Comparison of ENCODE assay signal across 8 mouse cellular contexts in genomic region chr3:145117637-145118036, GRCm38 (mm10). TPM values are rescaled to one million over a fixed set of nuclear protein-coding genes. Genes with fewer than 3 reads are reported as not detected.
DNase-seq lines count a peak whose midpoint lies in the region; ATAC-seq and TF ChIP-seq lines count a peak whose summit lies in the region.

No protein-coding gene starts in this region.

- H3K9ac ChIP-seq in kidney, embryonic 16.5 days (replicated peaks; ENCODE audit: low read length): peak overlapping the region; percentile 74
- H3K9ac ChIP-seq in embryonic facial prominence, embryonic 12.5 days: peak overlapping the region; percentile 42
- peak overlapping the region; percentile 82 for H3K9ac ChIP-seq in hindbrain, postnatal 0 days (replicated peaks; ENCODE audit: low read length)
- peak overlapping the region; percentile 94 for H3K9ac ChIP-seq in midbrain, embryonic 16.5 days (ENCODE audit: low read depth, low read length)

- no peaks in the 10 kb centered on the region for H3K9me3 ChIP-seq in kidney, embryonic 16.5 days (ENCODE audit: low read length)
- H3K9me3 ChIP-seq in embryonic facial prominence, embryonic 12.5 days: no peaks in the 10 kb centered on the region
- H3K9me3 ChIP-seq in hindbrain, postnatal 0 days (ENCODE audit: low read length): no peaks in the 10 kb centered on the region
- no peaks in the 10 kb centered on the region for H3K9me3 ChIP-seq in midbrain, embryonic 16.5 days (replicated peaks; ENCODE audit: control insufficient read depth, low read length, poor library complexity, severe bottlenecking)

- H3K36me3 ChIP-seq in kidney, embryonic 16.5 days (ENCODE audit: insufficient read depth, low read length): no peaks in the 10 kb centered on the region
- no peaks in the 10 kb centered on the region for H3K36me3 ChIP-seq in kidney, adult 2 months (ENCODE audit: control insufficient read depth, insufficient read depth, low read length)
- no peaks in the 10 kb centered on the region for H3K36me3 ChIP-seq in embryonic facial prominence, embryonic 12.5 days
- H3K36me3 ChIP-seq in hindbrain, postnatal 0 days (ENCODE audit: insufficient read depth, low read length): no peaks in the 10 kb centered on the region
- no peaks in the 10 kb centered on the region for H3K36me3 ChIP-seq in midbrain, embryonic 16.5 days (ENCODE audit: control insufficient read depth, insufficient read depth, low read length)

- no peak for TF ChIP-seq POLR2A in kidney, adult 2 months (IDR thresholded peaks at IDR 0.05; ENCODE audit: low read depth, low read length)

- peak overlapping the region; percentile 75 for H3K4me3 ChIP-seq in kidney, embryonic 16.5 days (ENCODE audit: low read length)
- no peak overlapping the region for H3K4me3 ChIP-seq in kidney, adult 2 months (ENCODE audit: insufficient read depth, low read depth, low read length)
- peak overlapping the region; percentile 70 for H3K4me3 ChIP-seq in embryonic facial prominence, embryonic 12.5 days
- H3K4me3 ChIP-seq in hindbrain, postnatal 0 days (ENCODE audit: low read length): peak overlapping the region; percentile 70
- H3K4me3 ChIP-seq in midbrain, embryonic 16.5 days (ENCODE audit: low read depth, low read length): peak overlapping the region; percentile 85

- peak overlapping the region; percentile 99 for H3K27ac ChIP-seq in kidney, embryonic 16.5 days (ENCODE audit: low read length)
- H3K27ac ChIP-seq in kidney, adult 2 months (ENCODE audit: insufficient read depth, low read depth, low read length): no peak overlapping the region
- peak overlapping the region; percentile 97 for H3K27ac ChIP-seq in embryonic facial prominence, embryonic 12.5 days
- H3K27ac ChIP-seq in hindbrain, postnatal 0 days: peak overlapping the region; percentile 99
- peak overlapping the region; percentile 100 for H3K27ac ChIP-seq in midbrain, embryonic 16.5 days (ENCODE audit: low read length)

- DNase-seq in kidney, adult 2 months: no peak
- DNase-seq in hindbrain, postnatal 0 days (ENCODE audit: low spot score): no peak
- DNase-seq in spleen, adult 12 weeks (ENCODE audit: low spot score): no peak
- DNase-seq in adrenal gland, postnatal 14 days: no peak
- no peak for DNase-seq in spleen, adult 18-20 months

- no peak for TF ChIP-seq CTCF in kidney, adult 2 months (conservative IDR thresholded peaks at IDR 0.05; ENCODE audit: insufficient read depth, insufficient read length, low read depth, low read length)
- no peak for TF ChIP-seq CTCF in hindbrain, postnatal 0 days (IDR thresholded peaks at IDR 0.05; ENCODE audit: low read depth)

- H3K4me2 ChIP-seq in kidney, embryonic 16.5 days (replicated peaks; ENCODE audit: low read depth, low read length): peak overlapping the region; percentile 64
- peak overlapping the region; percentile 63 for H3K4me2 ChIP-seq in embryonic facial prominence, embryonic 12.5 days (replicated peaks)
- H3K4me2 ChIP-seq in hindbrain, postnatal 0 days (ENCODE audit: low read depth, low read length): peak overlapping the region; percentile 80
- peak overlapping the region; percentile 84 for H3K4me2 ChIP-seq in midbrain, embryonic 16.5 days (ENCODE audit: low read length)

- peaks cover 10% of the 10 kb centered on the region for H3K4me1 ChIP-seq in kidney, embryonic 16.5 days (ENCODE audit: insufficient read depth, low read length)
- H3K4me1 ChIP-seq in kidney, adult 2 months (ENCODE audit: control insufficient read depth, insufficient read depth, low read length): peaks cover 8% of the 10 kb centered on the region; the same call in 1 of the 2 replicates
- peaks cover 5% of the 10 kb centered on the region; the same call in 1 of the 2 replicates for H3K4me1 ChIP-seq in embryonic facial prominence, embryonic 12.5 days
- H3K4me1 ChIP-seq in hindbrain, postnatal 0 days (ENCODE audit: insufficient read depth, low read length): 0 out of 2 replicates have a peak, but pooled peaks cover 7% of the 10 kb centered on the region
- H3K4me1 ChIP-seq in midbrain, embryonic 16.5 days (ENCODE audit: control insufficient read depth, insufficient read depth, low read length): peaks cover 12% of the 10 kb centered on the region

- no peaks in the 10 kb centered on the region for H3K27me3 ChIP-seq in kidney, embryonic 16.5 days (ENCODE audit: insufficient read depth, low read length)
- no peaks in the 10 kb centered on the region for H3K27me3 ChIP-seq in kidney, adult 2 months (replicated peaks; ENCODE audit: control insufficient read depth, insufficient read depth, low read length)
- no peaks in the 10 kb centered on the region for H3K27me3 ChIP-seq in embryonic facial prominence, embryonic 12.5 days
- no peaks in the 10 kb centered on the region for H3K27me3 ChIP-seq in hindbrain, postnatal 0 days (ENCODE audit: insufficient read depth, low read length)
- no peaks in the 10 kb centered on the region for H3K27me3 ChIP-seq in midbrain, embryonic 16.5 days (ENCODE audit: control insufficient read depth, insufficient read depth, low read depth, low read length)

- no peak for ATAC-seq in kidney, embryonic 16.5 days (ENCODE audit: low FRiP score, low TSS enrichment)
- ATAC-seq in embryonic facial prominence, embryonic 12.5 days (ENCODE audit: insufficient number of reproducible peaks, insufficient read depth, low FRiP score, low TSS enrichment): no peak
- ATAC-seq in hindbrain, postnatal 0 days: no peak
- ATAC-seq in midbrain, embryonic 16.5 days: no peak

- 81% methylated on average over 10 of the region's 10 CpGs for WGBS in kidney, embryonic 16.5 days
- 81% methylated on average over 10 of the region's 10 CpGs for WGBS in kidney, adult 2 months
- WGBS in embryonic facial prominence, embryonic 12.5 days: 81% methylated on average over 10 of the region's 10 CpGs
- 79% methylated on average over 10 of the region's 10 CpGs for WGBS in hindbrain, postnatal 0 days
- 80% methylated on average over 10 of the region's 10 CpGs for WGBS in midbrain, embryonic 16.5 days

RNA-seq across cellular contexts. Expression of gene Odf2l, which starts 0.8 kb away (rescaled TPM):
- polyA plus RNA-seq in kidney, embryonic 16.5 days (2015; fragmentation: Nextera tagmentation; extraction: Ambion mirVana): 17.3 and 18.1 TPM in 2 replicates
- 2.7 and 3.9 TPM in 2 replicates for polyA plus RNA-seq in kidney, adult 2 months (2012; rRNA removed)
- polyA plus RNA-seq in embryonic facial prominence, embryonic 12.5 days (2016; fragmentation: Nextera tagmentation; extraction: Ambion mirVana): 19.5 and 23.6 TPM in 2 replicates
- total RNA-seq in hindbrain, postnatal 0 days (2014; rRNA removed): 6.0 and 7.8 TPM in 2 replicates
- 9.7 and 12.0 TPM in 2 replicates for polyA plus RNA-seq in hindbrain, postnatal 0 days (2015; fragmentation: Nextera tagmentation; extraction: Ambion mirVana)
- 12.6 and 13.7 TPM in 2 replicates for polyA plus RNA-seq in midbrain, embryonic 16.5 days (2015; fragmentation: Nextera tagmentation; extraction: Ambion mirVana)
- 18.6 and 25.8 TPM in 2 replicates for total RNA-seq in adrenal gland, postnatal 14 days (2021)

RNA-seq across cellular contexts. Expression of gene Clca2, which starts 18.4 kb away (rescaled TPM):
- 0.25 and 0.41 TPM in 2 replicates for polyA plus RNA-seq in kidney, embryonic 16.5 days (2015; fragmentation: Nextera tagmentation; extraction: Ambion mirVana)
- polyA plus RNA-seq in kidney, adult 2 months (2012; rRNA removed): 0.08 and 0.14 TPM in 2 replicates
- polyA plus RNA-seq in embryonic facial prominence, embryonic 12.5 days (2016; fragmentation: Nextera tagmentation; extraction: Ambion mirVana): 0.41 and 0.57 TPM in 2 replicates
- total RNA-seq in hindbrain, postnatal 0 days (2014; rRNA removed): 0.36 TPM in 1 of 2 replicates, not detected in the other
- 0.04 TPM in 1 of 2 replicates, not detected in the other for polyA plus RNA-seq in hindbrain, postnatal 0 days (2015; fragmentation: Nextera tagmentation; extraction: Ambion mirVana)
- polyA plus RNA-seq in midbrain, embryonic 16.5 days (2015; fragmentation: Nextera tagmentation; extraction: Ambion mirVana): 0.10 TPM in 1 of 2 replicates, not detected in the other
- total RNA-seq in adrenal gland, postnatal 14 days (2021): 0.26 and 0.33 TPM in 2 replicates

Comparison
In these comparisons a context has a peak if more than half of its experiments do, and no peak if none do; other contexts are left out.
1. H3K9ac ChIP-seq: peak in every context shown above with its lines; median percentile 94 in midbrain, embryonic 16.5 days; 82 in hindbrain, postnatal 0 days; 74 in kidney, embryonic 16.5 days; 42 in embryonic facial prominence, embryonic 12.5 days.